Mouse (Mus musculus): Measurements from ENCODE around the gene Garnl3. TPM values are rescaled to one million over a fixed set of nuclear protein-coding genes. Genes with fewer than 3 reads are reported as not detected.

The Garnl3 gene
- polyA plus RNA-seq, 1 experiment from 2014 or later, result 13.8 TPM

GRCm38 (mm10) chr2:33143292-33143691, 11.8 kb upstream of the Garnl3 start:
- Histone ChIP-seq H3K4me2 (replicated peaks) (no peak overlapping the region), H3K27ac (no peak overlapping the region), H3K4me3 (no peak overlapping the region), H3K9me3 (no peaks in the 10 kb centered on the region), H3K27me3 (no peaks in the 10 kb centered on the region), H3K4me1 (no peaks in the 10 kb centered on the region), H3K9ac (no peak overlapping the region), H3K36me3 (no peaks in the 10 kb centered on the region)
- WGBS, result 85% methylated on average over 2 of the region's 2 CpGs
- ATAC-seq (ENCODE audit: low FRiP score, low read depth), result no peak

DNA sequence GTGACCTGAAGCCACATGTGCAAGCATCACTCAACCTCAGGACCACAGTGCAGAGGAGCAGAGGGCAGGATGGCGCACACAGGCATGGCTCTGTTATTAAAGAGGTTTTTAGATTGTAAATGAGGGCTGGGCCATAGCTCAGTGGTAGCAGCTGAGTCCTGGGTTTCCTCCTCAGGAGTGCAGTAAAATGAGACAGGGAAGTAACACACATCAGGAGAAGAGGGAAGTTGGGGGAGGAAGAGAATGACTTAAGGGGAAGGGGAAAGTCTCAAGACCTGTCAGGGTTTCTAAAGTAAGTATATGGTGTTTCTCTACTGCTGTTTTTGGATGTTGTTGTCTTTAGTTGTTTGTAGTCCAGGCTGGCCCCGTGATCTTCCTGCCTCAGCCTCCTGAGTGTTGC, 7.0 kb upstream of the Garnl3 start:
- no peak overlapping the region for H3K27ac ChIP-seq
- no peak overlapping the region for H3K4me3 ChIP-seq
- H3K36me3 ChIP-seq, result no peaks in the 10 kb centered on the region
- H3K4me2 ChIP-seq (replicated peaks), result no peak overlapping the region
- no peaks in the 10 kb centered on the region for H3K4me1 ChIP-seq
- WGBS, result 84% methylated on average over 2 of the region's 2 CpGs
- no peak overlapping the region for H3K9ac ChIP-seq
- H3K9me3 ChIP-seq, result no peaks in the 10 kb centered on the region
- H3K27me3 ChIP-seq, result peaks cover 17% of the 10 kb centered on the region
- ATAC-seq (ENCODE audit: low FRiP score, low read depth), result no peak

DNA sequence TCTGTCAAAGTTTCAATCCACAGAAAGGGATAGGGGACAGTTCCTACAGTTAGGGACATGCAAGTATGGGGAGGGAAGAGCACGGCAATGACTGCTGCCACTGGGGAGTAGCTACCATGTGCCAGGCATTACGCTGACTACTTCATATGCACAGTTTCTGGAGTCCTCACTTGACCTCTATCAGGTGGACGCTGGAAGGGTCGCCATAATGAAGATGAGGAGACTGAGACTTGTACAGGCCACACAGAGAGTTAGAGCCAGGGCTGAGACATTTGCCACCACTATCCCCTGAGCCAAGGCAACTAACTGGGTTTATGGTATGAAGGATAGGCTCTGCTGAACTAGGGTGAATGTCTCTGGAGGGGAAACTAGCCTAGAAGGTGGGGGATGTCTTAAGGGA, 6.3 kb upstream of the Garnl3 start:
- H3K4me2 ChIP-seq (replicated peaks), result no peak overlapping the region
- no peak overlapping the region for H3K4me3 ChIP-seq
- no peak overlapping the region for H3K9ac ChIP-seq
- no peaks in the 10 kb centered on the region for H3K9me3 ChIP-seq
- no peak for ATAC-seq (ENCODE audit: low FRiP score, low read depth)
- H3K27me3 ChIP-seq, result peaks cover 23% of the 10 kb centered on the region
- WGBS, result 88% methylated on average over 4 of the region's 4 CpGs
- no peak overlapping the region for H3K27ac ChIP-seq
- no peaks in the 10 kb centered on the region for H3K36me3 ChIP-seq
- H3K4me1 ChIP-seq, result no peaks in the 10 kb centered on the region

- 91% methylated on average over 9 of the region's 9 CpGs for WGBS
- H3K9me3 ChIP-seq, result no peaks in the 10 kb centered on the region
- H3K36me3 ChIP-seq, result no peaks in the 10 kb centered on the region
- peaks cover 27% of the 10 kb centered on the region for H3K27me3 ChIP-seq
- no peak overlapping the region for H3K27ac ChIP-seq
- no peak overlapping the region for H3K9ac ChIP-seq
- no peaks in the 10 kb centered on the region for H3K4me1 ChIP-seq
- no peak overlapping the region for H3K4me2 ChIP-seq (replicated peaks)
- no peak for ATAC-seq (ENCODE audit: low FRiP score, low read depth)
- H3K4me3 ChIP-seq, result no peak overlapping the region
These were observed 5.8 kb upstream of the Garnl3 start for GRCm38 (mm10) chr2:33137244-33137643.

DNA sequence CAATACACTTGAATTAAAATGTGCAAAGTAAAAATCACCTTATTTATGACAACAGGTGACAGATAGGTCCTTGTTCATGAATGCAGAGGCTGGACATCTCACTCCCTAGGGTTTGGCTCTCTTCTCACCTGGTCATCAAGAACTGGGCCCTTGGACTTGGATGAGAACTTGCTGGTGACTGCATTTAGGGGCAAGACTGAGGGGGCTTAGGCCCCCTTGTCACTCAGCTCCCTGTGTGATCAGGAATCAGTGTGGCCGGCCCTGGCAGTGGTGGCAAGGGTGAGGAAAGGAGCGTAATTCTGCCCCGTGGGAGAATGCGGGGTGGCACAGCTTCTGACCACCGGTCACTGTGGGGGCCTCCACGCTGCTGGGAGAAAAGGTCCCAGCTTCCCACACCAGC, 4.9 kb upstream of the Garnl3 start:
- no peak overlapping the region for H3K4me2 ChIP-seq (replicated peaks)
- H3K4me1 ChIP-seq, result peaks cover 4% of the 10 kb centered on the region; the same call in 1 of the 2 replicates
- H3K27ac ChIP-seq, result no peak overlapping the region
- no peak for ATAC-seq (ENCODE audit: low FRiP score, low read depth)
- H3K27me3 ChIP-seq, result peaks cover 36% of the 10 kb centered on the region
- no peaks in the 10 kb centered on the region for H3K9me3 ChIP-seq
- H3K9ac ChIP-seq, result no peak overlapping the region
- no peaks in the 10 kb centered on the region for H3K36me3 ChIP-seq
- no peak overlapping the region for H3K4me3 ChIP-seq
- WGBS, result 85% methylated on average over 6 of the region's 6 CpGs

DNA sequence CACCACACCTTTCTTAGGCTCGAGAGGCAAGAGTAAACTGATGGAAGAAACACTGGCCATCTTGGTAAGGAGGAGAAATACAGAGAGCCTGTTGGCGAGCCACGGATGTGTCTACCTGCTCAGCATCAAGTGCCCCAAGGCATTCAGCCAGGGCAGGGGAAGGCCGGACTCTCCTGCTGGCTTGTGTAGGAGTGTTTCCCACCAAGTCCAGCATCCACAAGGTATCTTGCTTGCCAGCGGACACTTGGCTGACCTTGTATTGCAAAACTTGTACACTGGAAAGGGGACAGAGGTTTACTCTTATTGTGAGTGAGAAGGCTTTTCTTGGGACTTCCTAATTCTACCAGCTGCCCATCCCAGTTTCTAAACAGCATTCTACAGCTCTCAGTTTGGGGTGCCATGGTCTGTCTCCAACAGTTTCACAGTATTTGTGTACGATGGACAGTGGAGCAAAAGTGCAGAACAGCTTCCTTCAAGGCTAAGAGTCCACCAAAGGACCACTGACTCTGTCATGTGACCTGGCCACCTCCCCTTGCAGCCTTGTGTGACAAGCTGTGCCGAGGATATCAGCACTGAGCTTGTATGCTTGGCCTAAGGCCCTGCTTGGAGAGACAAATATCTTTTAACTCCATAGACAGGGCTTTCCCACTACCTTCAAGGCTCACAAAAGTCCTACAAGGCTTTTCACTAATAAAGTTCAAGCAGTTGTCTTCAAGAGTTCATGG, 3.5 kb upstream of the Garnl3 start:
- no peak for ATAC-seq (ENCODE audit: low FRiP score, low read depth)
- Histone ChIP-seq H3K27ac (no peak overlapping the region), H3K4me3 (no peak overlapping the region), H3K4me2 (replicated peaks) (no peak overlapping the region), H3K27me3 (peaks cover 37% of the 10 kb centered on the region), H3K9me3 (no peaks in the 10 kb centered on the region), H3K36me3 (no peaks in the 10 kb centered on the region), H3K4me1 (peaks cover 6% of the 10 kb centered on the region), H3K9ac (no peak overlapping the region)
- 80% methylated on average over 7 of the region's 7 CpGs for WGBS

DNA sequence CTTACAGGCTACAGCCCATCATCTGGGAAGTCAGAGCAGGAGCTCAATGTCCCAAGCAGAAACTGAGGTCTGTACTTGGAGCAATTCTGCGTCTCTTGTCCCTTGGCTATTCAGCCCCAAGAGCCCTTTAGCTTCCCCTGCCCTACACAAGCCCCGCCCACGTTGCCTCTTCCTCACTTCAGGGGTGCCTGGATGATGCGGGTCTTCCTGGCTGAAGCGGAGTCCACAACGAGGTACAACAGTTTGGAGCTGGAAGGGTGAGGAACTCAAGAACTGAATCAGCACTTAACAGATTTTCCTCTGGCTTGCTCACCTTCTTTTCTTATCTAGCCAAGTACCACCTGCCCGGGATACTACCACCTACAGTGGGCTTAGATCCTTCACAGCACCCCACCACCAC, 852 bp upstream of the Garnl3 start:
- Histone ChIP-seq H3K4me1 (peaks cover 16% of the 10 kb centered on the region), H3K27ac (no peak overlapping the region), H3K4me2 (replicated peaks) (no peak overlapping the region), H3K9ac (no peak overlapping the region), H3K9me3 (no peaks in the 10 kb centered on the region), H3K27me3 (peaks cover 44% of the 10 kb centered on the region), H3K4me3 (no peak overlapping the region), H3K36me3 (no peaks in the 10 kb centered on the region)
- 12% methylated on average over 7 of the region's 7 CpGs for WGBS
- ATAC-seq (ENCODE audit: low FRiP score, low read depth), result no peak

- ATAC-seq (ENCODE audit: low FRiP score, low read depth), result peak; percentile 90
- H3K36me3 ChIP-seq, result no peaks in the 10 kb centered on the region
- under 1% methylated on average over 53 of the region's 55 CpGs for WGBS
These were observed 649 bp downstream of the Garnl3 start for GRCm38 (mm10) chr2:33130526-33131483.

GRCm38 (mm10) chr2:33130141-33130525, 1.3 kb downstream of the Garnl3 start:
- under 1% methylated on average over 33 of the region's 33 CpGs for WGBS
- no peak; the same call in 1 of the 2 replicates for ATAC-seq (ENCODE audit: low FRiP score, low read depth)
- H3K36me3 ChIP-seq, result no peaks in the 10 kb centered on the region
- peak overlapping the region; percentile 71 for H3K4me3 ChIP-seq
- peak overlapping the region; percentile 98 for H3K4me2 ChIP-seq (replicated peaks)
- no peak overlapping the region for H3K27ac ChIP-seq
- peaks cover 16% of the 10 kb centered on the region for H3K4me1 ChIP-seq
- peak overlapping the region; percentile 83 for H3K9ac ChIP-seq
- H3K9me3 ChIP-seq, result no peaks in the 10 kb centered on the region
- H3K27me3 ChIP-seq, result peaks cover 43% of the 10 kb centered on the region

More at GRCm38 (mm10) chr2:33130526-33131483, 649 bp downstream of the Garnl3 start:
- Histone ChIP-seq H3K27ac (no peak overlapping the region; the same call in 1 of the 2 replicates), H3K9me3 (no peaks in the 10 kb centered on the region), H3K4me3 (peak overlapping the region; percentile 71), H3K27me3 (peaks cover 44% of the 10 kb centered on the region), H3K9ac (peak overlapping the region; percentile 83), H3K4me1 (peaks cover 16% of the 10 kb centered on the region), H3K4me2 (replicated peaks) (peak overlapping the region; percentile 98)

DNA sequence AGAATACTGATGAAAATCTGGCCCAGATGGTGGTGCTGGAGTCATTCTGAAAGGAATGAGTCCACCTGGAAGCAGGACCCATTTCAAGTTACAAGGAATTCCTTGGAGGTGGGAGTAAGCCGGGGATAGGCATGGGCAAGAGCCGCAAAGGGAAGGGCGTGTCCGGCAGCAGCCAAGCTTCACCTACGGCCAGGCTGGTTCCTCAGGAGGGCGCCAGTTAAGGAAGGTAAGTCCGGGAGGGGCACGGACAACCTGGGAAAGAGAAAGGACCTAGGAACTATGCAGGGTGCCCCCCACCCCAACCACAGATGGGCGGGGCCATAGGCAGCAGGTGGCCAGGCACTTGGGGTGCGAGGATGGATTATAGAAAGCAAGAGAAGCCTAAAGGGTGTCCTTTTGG, 1.8 kb downstream of the Garnl3 start:
- Histone ChIP-seq H3K9ac (peak overlapping the region; percentile 83), H3K27ac (no peak overlapping the region), H3K27me3 (peaks cover 39% of the 10 kb centered on the region), H3K4me3 (peak overlapping the region; percentile 71), H3K4me2 (replicated peaks) (peak overlapping the region; percentile 98), H3K9me3 (no peaks in the 10 kb centered on the region), H3K4me1 (peaks cover 16% of the 10 kb centered on the region), H3K36me3 (no peaks in the 10 kb centered on the region)
- no peak for ATAC-seq (ENCODE audit: low FRiP score, low read depth)
- WGBS, result 3% methylated on average over 10 of the region's 10 CpGs

DNA sequence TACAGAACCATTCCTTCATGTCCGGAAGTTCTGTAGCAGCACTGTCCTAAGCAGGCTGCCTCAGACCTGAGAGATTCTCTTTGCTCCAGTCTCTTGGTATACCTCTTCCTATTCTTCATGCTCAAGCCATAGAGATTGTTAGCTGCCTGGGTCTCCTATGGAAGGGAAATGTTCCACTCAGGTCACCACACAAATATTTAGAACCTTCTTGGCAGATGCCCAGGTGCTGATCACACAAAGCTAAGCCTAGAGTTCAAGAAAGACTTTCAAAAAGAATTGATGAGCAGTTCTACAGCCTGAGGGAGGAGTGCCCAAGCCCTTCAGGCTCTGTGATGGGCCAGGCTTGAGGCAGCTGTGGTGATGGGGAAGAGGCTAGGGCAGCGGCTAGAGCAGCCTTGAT, 2.4 kb downstream of the Garnl3 start:
- no peaks in the 10 kb centered on the region for H3K9me3 ChIP-seq
- H3K4me1 ChIP-seq, result peaks cover 16% of the 10 kb centered on the region
- no peak overlapping the region for H3K9ac ChIP-seq
- peaks cover 32% of the 10 kb centered on the region for H3K27me3 ChIP-seq
- 68% methylated on average over 2 of the region's 2 CpGs for WGBS
- H3K27ac ChIP-seq, result no peak overlapping the region
- H3K36me3 ChIP-seq, result no peaks in the 10 kb centered on the region
- peak overlapping the region; percentile 98 for H3K4me2 ChIP-seq (replicated peaks)
- no peak overlapping the region for H3K4me3 ChIP-seq
- no peak for ATAC-seq (ENCODE audit: low FRiP score, low read depth)

GRCm38 (mm10) chr2:33127271-33127670, 4.2 kb downstream of the Garnl3 start:
- Histone ChIP-seq H3K27ac (no peak overlapping the region), H3K36me3 (no peaks in the 10 kb centered on the region), H3K4me1 (peaks cover 16% of the 10 kb centered on the region), H3K4me2 (replicated peaks) (no peak overlapping the region), H3K4me3 (no peak overlapping the region), H3K27me3 (peaks cover 17% of the 10 kb centered on the region), H3K9ac (no peak overlapping the region), H3K9me3 (no peaks in the 10 kb centered on the region)
- 76% methylated on average over 2 of the region's 2 CpGs for WGBS
- no peak for ATAC-seq (ENCODE audit: low FRiP score, low read depth)

All from limb, embryonic 13.5 days (tissue).